Mouse (Mus musculus) 416B (cell line): ENCODE results near the gene Fsd1l.
"Not testable (repeated sequence)": the region's sequence is repeated elsewhere in the genome, so short reads cannot be mapped to it uniquely, and the experiment has no call there.

Experiments
- DNase-seq: peaks from one replicate; pipeline ENCODE4 v3.0.0; 2011; ENCODE audit warnings: low read depth

Fsd1l gene

GRCm38 (mm10) chr4:53628924-53629323 is 2.3 kb upstream of the Fsd1l start:
- DNase-seq: no peak

- DNase-seq: no peak
Observed at GRCm38 (mm10) chr4:53630963-53631315, 332 bp upstream of the Fsd1l start.

- no peak for DNase-seq
Observed at GRCm38 (mm10) chr4:53632011-53632349, 709 bp downstream of the Fsd1l start.

- DNase-seq: no peak
Observed at GRCm38 (mm10) chr4:53635336-53635735, 4.1 kb downstream of the Fsd1l start.

- no peak for DNase-seq
Observed at GRCm38 (mm10) chr4:53637269-53637909, 6.1 kb downstream of the Fsd1l start.

- DNase-seq: no peak
Observed at GRCm38 (mm10) chr4:53638549-53639123, 7.4 kb downstream of the Fsd1l start.

GRCm38 (mm10) chr4:53658029-53658428 is 26.8 kb downstream of the Fsd1l start:
- DNase-seq: no peak

- DNase-seq: no peak
Observed at GRCm38 (mm10) chr4:53660711-53661110, 29.4 kb downstream of the Fsd1l start.

GRCm38 (mm10) chr4:53682092-53682491 is 50.8 kb downstream of the Fsd1l start:
- peak; percentile 71 for DNase-seq

- no peak for DNase-seq
Observed at GRCm38 (mm10) chr4:53688965-53689364, 57.7 kb downstream of the Fsd1l start.

GRCm38 (mm10) chr4:53691418-53691817 is 60.1 kb downstream of the Fsd1l start:
- no peak for DNase-seq

GRCm38 (mm10) chr4:53709166-53709565 is 77.9 kb downstream of the Fsd1l start:
- not testable (repeated sequence) for DNase-seq

- no peak for DNase-seq
Observed at GRCm38 (mm10) chr4:53710021-53710420, 78.8 kb downstream of the Fsd1l start.

- DNase-seq: no peak
Observed at GRCm38 (mm10) chr4:53710555-53711328, 79.5 kb downstream of the Fsd1l start.

- no peak for DNase-seq
Observed at GRCm38 (mm10) chr4:53713704-53714050, 82.4 kb downstream of the Fsd1l start, which contains the start of gene Fktn. Gene Fktn, plus strand, starts transcription at chr4:53713998.

GRCm38 (mm10) chr4:53714051-53714814 is 83.0 kb downstream of the Fsd1l start:
- DNase-seq: peak; percentile 93

- DNase-seq: peak; percentile 36
Observed at GRCm38 (mm10) chr4:53715977-53716376, 84.7 kb downstream of the Fsd1l start.

- DNase-seq: no peak
Observed at GRCm38 (mm10) chr4:53717546-53717945, 86.3 kb downstream of the Fsd1l start.

- DNase-seq: no peak
Observed at GRCm38 (mm10) chr4:53718261-53718660, 87.0 kb downstream of the Fsd1l start.

GRCm38 (mm10) chr4:53722506-53722905 is 91.2 kb downstream of the Fsd1l start:
- DNase-seq: no peak

GRCm38 (mm10) chr4:53726100-53726499 is 94.8 kb downstream of the Fsd1l start:
- not testable (repeated sequence) for DNase-seq

- no peak for DNase-seq
Observed at GRCm38 (mm10) chr4:53728121-53728520, 96.8 kb downstream of the Fsd1l start.
